Mouse (Mus musculus): Measurements from ENCODE around the gene Fblim1. TPM values are rescaled to one million over a fixed set of nuclear protein-coding genes. Genes with fewer than 3 reads are reported as not detected.

Fblim1 gene
- 1 to 10 TPM; 1.4 to 1.6 TPM for total RNA-seq (2021)
- long read RNA-seq, experiment 1, partial matches to known transcripts = 2 of 3 reads
- long read RNA-seq, experiment 1, other reads (novel, unspliced or antisense) = 0 of 3 reads
- long read RNA-seq, experiment 2 = 0 reads

- DNase-seq (ENCODE audit: low spot score in 2 of 2) = no peak
These were observed at the start of gene Fblim1 for GRCm38 (mm10) chr4:141605861-141606260. Fblim1 (minus strand) TSS chr4:141606096.

- DNase-seq (ENCODE audit: low spot score in 2 of 2) = no peak
These were observed 48.6 kb upstream of the Fblim1 start for GRCm38 (mm10) chr4:141654509-141654908.

- no peak for DNase-seq (ENCODE audit: low spot score in 2 of 2)
These were observed 47.9 kb upstream of the Fblim1 start for GRCm38 (mm10) chr4:141653813-141654212.

GRCm38 (mm10) chr4:141653044-141653443 lies 47.1 kb upstream of the Fblim1 start:
- DNase-seq (ENCODE audit: low spot score in 2 of 2) = no peak

DNA sequence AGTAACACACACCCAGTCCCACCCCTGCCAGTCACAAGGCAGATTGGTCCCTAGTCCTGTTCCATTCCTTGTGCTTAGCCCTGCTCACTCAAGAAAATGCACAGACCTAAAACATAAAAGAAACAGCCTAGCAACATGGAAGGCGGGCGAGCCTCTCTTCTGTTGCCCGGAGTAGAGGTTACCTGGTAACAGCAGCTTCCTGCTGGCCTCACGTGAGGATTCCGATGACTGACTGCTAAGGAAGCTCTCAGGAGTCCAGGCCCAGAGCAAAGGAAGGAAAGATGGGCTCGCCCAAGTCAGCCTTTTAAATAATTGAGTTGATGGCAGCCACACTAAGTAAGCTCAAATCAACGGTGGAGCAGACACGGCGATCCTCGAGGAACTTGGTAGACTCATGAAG lies 46.0 kb upstream of the Fblim1 start:
- DNase-seq (ENCODE audit: low spot score in 2 of 2) = no peak

DNA sequence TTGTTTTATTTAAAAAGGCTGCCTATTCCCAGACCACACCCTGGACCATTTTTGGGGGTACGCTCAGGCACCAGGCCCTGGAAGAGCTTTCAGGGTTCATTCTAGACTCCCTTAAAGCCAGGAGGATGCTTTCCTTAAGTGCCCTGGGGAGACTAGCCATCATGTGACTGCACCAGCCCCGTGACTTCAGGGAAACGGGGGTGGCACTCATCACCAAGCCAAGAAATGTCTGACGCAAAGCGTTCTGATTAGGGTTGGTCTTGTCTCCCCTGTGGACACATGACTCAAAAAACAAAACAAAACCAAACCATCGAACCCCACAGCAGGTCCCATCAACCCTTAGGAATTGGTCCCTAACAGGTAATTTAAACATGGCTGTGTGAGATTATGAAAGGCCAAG lies 45.4 kb upstream of the Fblim1 start:
- no peak for DNase-seq (ENCODE audit: low spot score in 2 of 2)

DNA sequence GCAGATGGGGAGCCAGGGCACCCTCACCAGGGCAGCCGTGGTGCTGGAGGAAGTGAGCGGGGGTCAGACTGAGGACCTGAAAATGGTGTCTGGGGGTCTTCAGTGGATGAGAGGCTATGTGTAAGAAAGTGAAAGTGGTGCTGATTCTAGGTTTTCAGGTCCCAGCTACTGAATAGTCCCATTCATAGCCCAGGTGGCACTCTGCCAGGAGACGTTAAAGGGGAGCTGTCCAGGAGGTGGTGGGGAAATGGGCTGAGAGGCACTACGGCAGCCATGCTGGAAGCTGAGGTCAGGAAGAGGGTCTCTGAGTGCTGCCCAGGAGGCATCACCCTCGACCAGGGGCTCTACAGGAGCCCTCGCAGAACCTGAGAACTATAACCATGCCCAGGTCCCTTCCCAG lies 43.3 kb upstream of the Fblim1 start:
- no peak for DNase-seq (ENCODE audit: low spot score in 2 of 2)

DNA sequence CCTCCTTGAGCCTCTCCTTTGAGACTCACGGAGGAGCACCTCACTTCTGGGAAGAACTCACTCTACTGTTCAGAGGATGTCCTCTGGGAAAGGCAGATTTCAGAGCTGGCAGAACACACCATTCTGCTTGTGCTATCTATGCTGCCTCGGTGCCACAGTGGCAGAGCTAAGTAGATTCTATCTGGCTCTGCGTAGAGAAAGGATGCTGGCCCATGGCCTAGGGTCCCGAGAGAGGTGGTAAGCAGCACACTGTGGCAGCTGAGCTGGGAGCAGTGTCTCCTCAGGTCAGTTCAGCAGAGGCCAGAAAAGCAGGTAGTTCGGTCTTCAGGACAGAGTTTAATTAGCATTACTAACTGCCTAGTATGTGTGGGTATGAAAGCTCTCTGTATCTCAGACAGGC lies 42.4 kb upstream of the Fblim1 start:
- DNase-seq (ENCODE audit: low spot score in 2 of 2) = no peak

GRCm38 (mm10) chr4:141647187-141647586 lies 41.3 kb upstream of the Fblim1 start:
- no peak for DNase-seq (ENCODE audit: low spot score in 2 of 2)

DNA sequence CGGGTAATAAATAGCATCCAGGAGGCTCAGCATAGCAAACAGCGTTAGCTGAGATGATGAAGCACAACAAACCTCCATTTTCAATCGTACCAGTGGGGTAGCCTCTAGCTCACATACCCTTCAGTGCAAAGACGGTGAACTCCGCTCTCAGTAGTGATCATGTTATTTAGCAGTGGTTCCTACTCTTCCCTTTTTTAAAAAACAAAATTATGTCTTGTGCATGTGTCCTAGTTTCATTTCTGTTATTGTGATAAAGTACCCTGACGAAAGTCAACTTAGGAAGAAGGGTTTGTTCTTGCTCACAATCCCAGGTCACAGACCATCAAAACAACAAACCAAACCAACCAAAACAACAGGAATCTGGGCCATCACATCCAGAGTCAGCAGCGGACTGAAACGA lies 40.1 kb upstream of the Fblim1 start:
- DNase-seq (ENCODE audit: low spot score in 2 of 2) = no peak

DNA sequence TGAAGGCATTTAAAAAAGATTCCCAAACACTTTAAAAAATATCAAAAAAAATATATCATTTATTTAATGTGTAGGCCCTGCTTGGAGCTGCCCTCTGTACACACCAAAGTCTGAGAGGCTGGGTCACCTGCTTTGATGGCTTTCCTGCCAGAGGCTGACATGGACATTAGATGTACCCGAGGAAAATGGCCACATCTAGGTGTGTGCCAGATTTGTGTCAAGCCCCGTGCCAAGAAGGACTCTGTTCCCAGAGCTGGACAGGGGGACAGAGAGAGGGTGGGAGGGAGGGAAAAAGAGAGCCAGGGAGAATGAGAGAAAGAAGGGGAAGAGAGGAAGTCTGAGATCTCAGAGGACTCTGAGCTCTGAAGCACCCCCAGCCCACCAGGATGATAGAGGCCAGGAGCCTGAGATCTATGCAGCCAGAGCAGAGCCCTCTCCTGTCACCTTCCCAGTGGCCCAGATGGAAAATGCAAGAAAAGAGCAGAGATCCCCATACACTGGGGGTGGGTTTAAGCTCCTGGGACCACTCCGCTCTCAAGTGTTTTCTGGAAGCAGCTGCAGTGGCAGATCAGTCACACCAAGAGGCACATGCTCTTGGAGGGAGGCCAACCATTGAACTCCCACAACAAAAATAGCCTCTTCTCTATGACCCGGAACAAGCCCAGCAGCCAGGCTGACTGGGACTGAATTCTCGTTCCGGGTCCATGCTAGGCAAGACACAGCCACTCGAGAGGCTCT lies 37.4 kb upstream of the Fblim1 start:
- peak; percentile 38 to 47 for DNase-seq (ENCODE audit: low spot score in 2 of 2)

DNA sequence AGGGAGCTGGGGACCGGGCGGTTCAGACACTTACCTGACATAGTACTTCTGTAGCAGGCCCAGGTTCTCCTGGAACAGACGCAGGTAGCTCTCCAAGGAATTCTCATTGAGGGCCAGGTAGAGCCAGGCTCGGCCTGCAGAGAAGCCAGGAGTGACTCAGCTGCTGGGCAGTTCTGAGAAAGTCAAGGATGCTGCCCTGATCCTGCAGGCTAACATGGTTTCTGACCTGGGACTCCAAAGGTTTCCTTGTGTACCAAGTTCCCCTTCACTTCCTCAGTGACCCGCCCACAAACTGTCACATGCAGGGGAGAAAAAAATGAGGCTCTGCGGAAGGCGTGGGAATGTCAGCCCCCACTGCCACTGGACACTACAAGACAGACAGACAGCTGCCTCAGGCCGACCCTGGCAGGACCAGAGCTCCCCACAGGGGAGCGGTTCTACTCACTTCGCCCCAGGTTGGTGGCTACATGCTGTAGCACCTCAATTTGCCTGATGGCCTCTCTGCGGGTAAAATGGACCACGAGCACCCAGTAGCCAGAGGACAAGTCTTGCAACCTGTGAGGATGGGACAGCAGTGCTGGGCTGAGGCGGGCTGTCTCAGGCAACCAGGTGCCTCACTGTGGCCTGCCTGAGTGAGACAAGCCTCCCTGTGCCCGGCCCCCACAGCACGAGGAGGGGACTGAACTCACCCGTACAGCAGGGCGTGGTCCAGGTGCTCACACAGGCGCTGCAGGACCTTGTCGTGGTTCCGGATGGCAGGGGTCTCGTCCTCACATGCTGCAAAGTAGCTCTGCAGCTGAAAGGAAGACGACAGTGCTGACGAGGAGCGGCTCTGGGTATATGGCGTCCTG lies 36.3 kb upstream of the Fblim1 start:
- no peak for DNase-seq (ENCODE audit: low spot score in 2 of 2)

GRCm38 (mm10) chr4:141641353-141641771 lies 35.5 kb upstream of the Fblim1 start:
- no peak for DNase-seq (ENCODE audit: low spot score in 2 of 2)

GRCm38 (mm10) chr4:141639474-141639873 lies 33.6 kb upstream of the Fblim1 start:
- no peak for DNase-seq (ENCODE audit: low spot score in 2 of 2)

- no peak for DNase-seq (ENCODE audit: low spot score in 2 of 2)
These were observed 30.8 kb upstream of the Fblim1 start for GRCm38 (mm10) chr4:141636693-141637092.

DNA sequence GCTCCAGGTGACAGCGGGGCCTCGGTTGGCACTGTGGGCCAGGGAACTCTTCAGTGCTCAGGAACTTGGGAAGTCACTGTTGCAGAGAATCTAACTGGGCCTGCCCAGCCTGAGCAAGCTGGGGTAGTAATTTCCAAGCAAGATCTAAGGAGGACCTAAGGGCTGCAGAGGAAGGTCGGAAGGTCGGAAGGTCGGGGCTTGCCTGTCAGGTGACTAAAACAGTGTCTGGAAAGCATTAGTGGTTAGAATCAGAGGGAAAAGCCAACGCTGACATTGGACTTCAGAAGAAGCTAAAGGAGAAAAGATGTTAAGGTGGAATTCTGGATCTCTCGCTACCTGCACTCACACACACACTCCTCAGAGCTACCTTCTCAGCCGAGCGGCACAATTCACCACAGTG lies 30.1 kb upstream of the Fblim1 start:
- DNase-seq (ENCODE audit: low spot score in 2 of 2) = no peak

DNA sequence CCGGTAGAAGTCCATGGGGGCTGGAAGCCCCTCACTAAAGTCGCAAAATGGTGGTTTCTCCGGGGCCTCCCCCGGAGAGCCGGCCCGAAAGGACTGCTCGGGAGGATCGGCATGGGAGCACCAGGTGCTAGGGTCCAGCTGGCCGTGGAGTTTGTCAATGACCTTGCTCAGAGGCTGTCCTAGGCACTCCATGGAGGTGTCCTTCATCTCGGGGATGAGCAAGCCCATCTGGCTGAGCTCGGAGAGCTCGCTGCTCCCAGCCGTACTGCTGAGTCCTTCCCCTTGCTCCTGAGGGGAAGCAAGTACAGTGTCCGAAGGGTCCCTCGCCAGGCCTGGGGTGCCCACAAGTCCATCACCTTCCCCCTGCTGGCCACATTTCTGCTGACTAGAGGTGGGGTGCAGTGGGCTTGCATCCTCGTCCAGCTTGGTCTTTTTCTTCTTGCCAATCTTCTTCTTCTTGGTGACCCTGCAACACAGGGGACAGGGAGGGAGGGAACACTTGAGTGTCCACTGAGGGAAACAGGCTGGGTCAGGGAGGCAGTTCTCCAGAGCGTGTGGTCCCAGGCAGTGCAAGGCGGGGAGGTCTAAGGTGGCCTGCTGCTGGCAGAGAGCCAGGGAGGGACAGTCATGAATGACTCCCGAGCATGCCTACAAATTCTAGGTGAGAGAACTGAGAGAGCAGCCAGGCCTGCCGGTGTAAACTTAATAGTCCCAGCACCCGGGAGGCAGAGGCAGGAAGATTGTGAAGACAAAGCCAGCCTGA lies 26.4 kb upstream of the Fblim1 start:
- no peak for DNase-seq (ENCODE audit: low spot score in 2 of 2)

GRCm38 (mm10) chr4:141631250-141631649 lies 25.4 kb upstream of the Fblim1 start:
- DNase-seq (ENCODE audit: low spot score in 2 of 2) = no peak

DNA sequence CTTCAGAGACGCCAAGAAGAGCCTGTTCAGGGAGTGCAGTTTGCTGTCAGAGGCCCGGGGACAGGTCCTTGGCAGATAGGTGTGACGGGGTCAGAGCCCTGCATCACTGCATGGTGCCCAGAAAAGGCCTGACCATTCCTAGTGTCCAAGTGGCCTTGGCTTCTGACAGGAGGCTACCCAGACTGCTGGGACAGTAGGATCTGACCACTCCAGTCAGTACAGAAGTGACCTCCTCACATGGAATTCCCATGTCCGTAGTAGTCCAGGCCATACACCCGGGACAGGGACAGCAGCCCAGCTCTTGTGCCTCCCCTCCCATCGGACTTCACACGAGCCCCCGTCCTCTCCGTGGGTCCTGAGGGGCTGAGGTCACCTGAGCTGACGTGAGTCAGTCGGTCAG lies 24.1 kb upstream of the Fblim1 start:
- no peak for DNase-seq (ENCODE audit: low spot score in 2 of 2)

DNA sequence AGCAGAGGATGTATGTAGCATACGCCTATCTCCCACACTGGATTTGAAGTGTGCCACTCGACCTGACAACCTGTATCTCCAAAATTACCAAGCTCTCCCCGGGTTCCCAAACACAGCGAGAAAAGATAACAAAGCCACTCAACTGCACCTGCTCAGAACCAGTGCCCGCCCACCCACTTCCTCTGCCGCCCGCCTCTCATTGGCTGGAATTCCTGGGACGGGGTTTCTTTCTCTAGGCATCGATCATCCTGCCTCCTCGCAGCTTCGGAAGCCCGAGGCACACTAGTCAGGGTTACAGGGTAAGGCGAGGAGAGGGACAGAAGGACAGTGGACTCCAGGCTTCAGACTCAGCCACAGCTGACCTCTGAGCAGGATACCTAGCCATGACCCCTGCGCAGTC lies 22.8 kb upstream of the Fblim1 start:
- no peak for DNase-seq (ENCODE audit: low spot score in 2 of 2)

DNA sequence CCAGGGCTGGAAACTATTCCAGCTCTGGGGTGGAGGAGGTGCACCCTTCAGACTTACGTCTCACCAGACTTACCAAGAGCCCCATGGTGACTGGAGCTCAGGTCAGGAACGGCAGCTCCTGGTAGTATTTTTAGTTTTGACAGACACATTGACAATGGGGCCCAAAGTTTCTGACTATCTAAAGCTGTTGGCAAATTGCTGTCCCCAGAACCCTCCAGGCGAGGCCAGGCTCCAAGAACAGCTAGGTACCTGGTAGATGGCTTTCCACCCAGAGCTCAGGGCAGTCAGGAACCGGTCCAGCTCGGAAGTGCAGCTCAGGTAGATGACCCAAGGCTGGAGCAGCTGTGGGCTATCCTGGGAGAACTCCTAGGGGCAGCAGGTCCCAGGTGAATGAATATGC lies 21.6 kb upstream of the Fblim1 start:
- no peak for DNase-seq (ENCODE audit: low spot score in 2 of 2)
